Mouse (Mus musculus) c-Kit-negative CD71-positive TER-119-positive erythroid progenitor cells, embryonic 14.5 days (primary cell): Measurements from ENCODE around the gene Ikzf2.

ENCODE experiments used
- DNase-seq: peaks from one replicate; pipeline ENCODE4 v3.0.0-alpha.2; 2013; ENCODE audit warnings: low read depth, low spot score

The Ikzf2 gene

DNA sequence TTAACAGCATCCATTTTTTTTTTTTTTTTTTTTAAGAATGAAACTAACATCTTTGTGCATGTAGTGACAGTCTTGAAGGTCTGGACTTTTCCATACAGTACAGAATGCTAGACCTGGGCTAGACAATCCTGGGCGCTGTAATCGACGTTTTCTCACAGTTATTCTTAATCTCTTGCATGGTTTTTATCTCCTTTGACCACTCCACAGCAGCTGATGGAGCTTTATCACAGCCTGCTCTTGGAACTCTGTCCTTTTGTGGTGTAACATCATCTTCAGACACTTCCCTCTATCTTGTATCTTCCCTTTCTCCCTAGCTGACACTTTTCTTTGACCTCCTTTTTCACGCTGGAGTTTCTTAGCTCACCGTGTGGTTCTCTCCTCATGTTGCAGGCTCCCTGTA lies 170.9 kb downstream of the Ikzf2 start:
- DNase-seq, result no peak

DNA sequence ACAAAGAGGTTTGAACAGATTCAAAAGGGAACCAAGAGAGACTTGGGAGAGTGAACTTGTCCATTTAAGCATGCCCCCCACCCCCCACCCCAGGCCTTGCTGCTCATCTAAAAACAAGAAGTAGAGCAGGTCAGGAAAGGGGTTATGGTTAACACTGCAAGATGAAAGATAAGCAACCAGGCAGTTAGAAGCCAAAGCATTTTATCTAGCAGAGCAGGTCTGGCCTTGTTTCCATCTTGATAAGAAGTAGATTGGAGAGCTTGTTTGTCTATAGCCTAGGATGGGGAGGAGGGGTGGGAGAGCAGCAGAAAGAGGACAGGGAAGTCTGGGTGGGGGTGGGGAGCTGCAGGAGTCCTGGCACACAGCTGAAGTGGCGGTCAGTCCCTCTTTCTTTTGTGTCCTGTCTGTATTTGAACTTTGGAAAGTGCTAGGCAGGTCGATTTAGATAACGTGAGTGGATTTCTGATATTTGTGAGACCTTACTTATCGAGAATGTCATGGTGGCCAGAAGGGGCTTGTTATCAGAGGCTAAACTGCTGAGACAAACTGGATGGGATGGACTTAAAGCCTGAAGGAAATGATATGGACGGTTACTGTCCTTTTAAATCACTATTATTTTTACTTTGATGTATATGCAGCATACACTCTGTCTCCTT lies 173.3 kb downstream of the Ikzf2 start:
- no peak for DNase-seq

DNA sequence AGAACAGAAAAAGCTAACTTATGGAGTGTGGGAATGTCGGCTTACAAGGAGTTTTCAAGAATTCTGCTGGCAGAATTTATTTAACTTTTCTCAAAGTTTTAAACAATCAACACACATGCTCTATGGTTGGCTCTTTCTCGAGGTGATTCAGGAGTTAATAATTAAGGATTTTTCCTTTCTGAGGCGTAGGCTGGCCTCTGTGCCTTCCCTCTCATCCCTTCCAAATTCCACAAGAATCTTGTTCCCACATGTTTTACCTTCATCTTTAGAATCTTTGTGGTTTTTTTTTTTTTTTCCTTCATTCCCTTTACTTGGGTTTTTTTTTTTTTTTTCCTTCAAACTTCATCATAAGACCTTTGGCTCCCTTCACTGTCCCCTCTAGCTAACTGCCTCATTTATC lies 178.8 kb downstream of the Ikzf2 start:
- no peak for DNase-seq

DNA sequence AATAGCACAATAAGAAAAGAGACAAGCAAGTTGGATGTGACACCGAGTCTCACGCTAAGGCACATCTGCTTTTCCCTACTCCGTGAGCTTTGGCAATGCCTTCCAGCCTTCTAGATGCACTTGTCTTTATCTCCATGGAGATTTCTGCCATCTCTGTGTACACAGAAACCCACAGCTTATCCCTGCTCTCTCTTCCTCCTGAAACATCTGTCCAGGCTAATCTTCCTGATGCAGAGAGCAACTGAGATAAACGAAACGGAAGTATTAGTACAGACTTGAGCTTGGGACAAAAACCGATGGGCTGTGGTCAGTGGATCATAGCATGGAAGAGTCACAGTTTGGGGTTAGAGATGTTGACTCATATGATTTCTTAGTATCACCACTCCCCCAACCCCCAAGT lies 179.5 kb downstream of the Ikzf2 start:
- no peak for DNase-seq

DNA sequence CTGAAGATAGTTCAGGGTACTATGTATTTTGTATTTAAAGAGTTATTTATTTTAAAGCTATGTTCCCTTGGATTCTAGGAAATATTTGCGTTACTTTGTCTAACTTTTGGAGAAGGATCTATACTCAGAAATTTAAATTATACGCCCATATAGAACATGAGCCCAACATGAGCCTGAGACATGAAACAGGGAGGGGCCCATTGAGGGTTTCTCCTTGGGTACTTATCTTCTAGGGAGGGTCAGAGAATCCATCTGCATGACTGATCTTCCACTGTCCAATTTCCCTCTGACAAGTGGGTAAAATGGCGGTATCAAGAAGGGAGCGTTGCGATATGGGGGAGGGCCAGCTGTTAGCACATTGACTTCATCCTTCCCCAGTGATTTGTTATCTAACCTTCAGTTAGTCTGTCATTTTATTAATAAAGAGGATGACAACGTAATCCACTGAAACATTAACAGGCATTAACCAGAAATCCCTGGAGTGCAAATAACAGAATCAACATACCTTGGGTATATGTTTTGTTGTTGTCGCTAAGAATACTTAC lies 180.4 kb downstream of the Ikzf2 start:
- no peak for DNase-seq

DNA sequence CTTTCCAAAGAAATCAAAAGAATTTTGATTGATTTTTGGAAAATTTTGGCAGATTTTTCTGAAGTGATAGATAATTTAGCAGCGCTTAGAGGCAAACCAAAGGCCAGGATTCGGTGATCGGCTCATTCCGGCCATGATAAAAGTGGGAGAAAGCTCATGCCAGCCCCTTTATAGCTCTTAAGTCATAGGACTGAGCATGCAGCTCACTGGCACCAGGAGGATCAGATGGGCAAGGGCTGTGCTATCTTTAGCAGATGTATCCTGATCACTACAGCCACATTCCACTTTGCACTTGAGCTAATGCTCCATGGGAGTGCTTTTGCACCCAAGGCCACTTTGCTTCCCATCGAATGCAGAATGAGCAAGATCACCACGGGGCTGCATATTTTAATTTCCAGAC lies 181.0 kb downstream of the Ikzf2 start:
- DNase-seq, result no peak

DNA sequence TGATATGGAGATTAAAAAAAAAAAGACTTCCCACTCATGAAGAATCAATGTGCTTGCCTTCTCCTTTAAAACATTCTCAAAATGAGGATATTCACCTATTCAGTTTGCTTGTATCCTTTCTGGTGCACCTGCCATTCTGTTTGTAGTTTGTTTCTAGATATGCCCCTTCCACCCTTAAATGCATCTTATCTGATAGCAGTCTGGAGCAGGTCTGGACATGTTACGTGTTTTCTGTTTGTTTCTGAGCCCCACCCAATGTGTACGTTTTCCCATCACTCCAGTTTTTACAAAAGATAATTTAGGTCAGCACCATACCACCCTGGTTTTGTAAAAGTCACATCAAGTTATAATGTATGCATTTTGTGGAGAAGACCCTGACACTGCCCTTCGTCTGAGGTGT lies 186.7 kb downstream of the Ikzf2 start:
- DNase-seq, result no peak

DNA sequence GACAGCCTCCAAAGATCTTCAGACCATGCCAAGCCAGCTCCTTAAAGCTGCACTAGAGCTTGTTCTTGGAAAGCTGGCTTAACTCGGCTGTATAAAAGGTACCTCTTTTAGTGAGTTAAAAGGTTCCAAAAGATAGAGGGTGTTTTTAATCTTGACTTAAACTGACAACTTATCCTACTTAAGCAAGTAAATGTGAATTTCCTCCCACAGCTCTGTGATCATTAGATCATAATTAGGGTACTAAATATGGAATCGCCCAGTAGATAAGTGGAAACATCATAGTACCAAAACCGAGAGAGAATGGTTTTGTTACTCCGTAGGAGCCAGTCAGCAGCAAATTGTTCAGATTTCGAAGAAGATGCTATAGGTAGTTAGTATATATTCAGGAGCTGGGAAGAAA lies 187.4 kb downstream of the Ikzf2 start:
- no peak for DNase-seq

DNA sequence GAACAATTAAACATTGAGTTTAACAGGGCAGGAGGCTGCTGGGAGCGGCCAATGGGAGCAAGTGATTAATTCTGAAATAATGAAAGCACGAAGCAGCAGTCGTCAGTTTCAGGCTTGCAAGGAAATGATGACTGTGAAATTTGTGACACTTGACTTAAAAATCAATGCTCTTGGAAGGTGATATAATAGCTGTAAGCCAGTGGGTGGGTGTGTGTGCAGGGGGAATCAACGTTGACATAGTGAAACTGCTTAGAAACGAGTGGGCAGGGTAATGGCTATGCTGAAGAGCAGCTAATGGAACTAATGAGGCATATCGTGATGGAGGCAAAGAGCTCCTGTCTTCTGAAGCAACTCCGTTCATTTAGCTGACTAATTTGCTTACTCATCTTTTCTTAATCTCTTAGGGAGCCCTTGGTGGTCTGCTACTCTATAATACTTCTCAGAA lies 188.2 kb downstream of the Ikzf2 start:
- DNase-seq, result no peak

DNA sequence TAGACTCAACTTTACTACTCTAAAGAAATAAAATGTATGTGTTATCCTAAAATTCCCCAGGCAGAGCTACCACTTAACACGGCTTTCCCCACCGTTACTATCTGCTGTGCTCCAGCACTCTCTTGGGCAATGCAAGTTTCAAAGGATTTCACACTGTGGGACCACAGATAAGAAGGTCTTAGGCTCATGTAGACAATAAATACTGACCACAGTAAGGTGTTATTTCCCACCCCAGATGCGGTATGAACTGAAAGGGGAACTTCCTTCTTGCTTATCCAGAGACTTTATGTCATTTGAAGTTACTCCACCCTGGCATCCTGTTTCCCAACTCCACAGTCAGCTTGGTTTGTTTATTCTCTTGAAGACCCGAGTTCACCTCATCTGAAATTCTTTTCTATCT lies 191.0 kb downstream of the Ikzf2 start:
- DNase-seq, result no peak

DNA sequence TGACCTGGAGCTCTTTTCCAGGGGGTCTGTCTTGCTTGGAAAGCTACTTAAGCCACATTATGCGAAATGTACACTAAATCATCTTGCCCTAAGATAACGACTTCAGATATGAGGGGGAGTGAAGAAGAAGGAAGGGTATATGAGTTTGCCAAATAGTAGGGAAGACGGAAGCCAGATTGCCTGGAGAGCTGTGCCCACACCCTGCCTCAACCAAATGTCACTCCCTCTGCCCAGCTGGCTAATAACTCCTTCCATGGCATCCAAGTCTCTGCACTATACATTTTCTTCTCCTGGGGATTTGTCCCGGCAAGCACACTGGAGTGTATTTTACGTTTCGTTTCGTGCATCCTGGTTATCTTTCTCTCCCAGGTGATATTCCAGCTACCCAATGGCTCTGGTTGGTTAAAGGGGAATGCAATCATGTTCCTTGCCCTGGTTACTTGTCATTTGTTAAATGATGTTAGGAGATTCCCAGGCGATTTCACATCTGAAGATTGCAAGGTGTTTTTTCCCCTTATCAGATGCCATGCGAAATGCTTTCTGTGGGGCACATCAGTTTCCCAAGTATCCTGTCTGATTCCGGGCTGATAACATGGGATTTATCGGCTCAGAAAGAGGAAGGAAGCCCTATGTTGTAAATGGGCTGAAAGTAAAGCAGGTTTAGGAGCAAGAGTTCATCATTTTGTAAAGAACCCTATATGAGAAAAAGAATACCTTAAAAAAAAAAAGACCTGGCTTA lies 193.6 kb downstream of the Ikzf2 start:
- no peak for DNase-seq

DNA sequence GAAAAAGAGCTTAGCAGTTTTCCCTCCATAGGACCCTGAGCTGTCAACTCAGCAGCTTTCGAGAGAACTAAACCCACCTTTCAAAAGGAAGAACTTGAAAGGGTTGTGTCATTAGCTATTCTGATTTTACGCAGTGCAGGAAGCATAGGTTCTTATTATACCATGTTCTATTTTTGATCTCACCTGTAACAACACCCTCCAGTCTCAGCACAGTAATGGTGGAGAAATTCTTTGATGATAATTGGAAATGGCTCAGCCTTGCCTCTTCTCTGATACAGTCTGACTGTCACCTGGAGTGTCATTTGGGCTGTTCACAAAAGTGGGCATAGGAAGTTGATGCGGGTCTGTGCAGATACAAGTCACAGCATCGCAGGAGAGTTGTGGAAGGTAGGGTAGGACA lies 195.0 kb downstream of the Ikzf2 start:
- DNase-seq, result no peak

DNA sequence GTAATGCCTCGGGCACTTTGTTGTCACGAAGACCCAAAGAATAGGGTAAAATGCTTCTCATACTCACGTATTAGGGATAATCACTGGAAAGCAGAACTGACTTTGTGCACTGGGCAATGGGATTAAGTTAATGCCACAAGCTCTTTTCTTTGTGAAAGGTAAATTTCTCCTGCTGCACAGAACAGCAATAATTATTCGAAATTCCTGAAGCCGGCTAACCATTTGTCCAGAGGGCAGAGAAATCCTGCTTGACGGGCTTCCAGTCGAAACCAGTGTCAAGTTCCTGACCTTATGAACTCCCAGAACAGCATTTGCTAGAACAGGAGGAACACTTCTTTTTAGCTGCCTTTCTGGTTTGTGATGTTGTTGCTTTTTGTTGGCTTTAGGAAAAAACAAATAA lies 198.0 kb downstream of the Ikzf2 start:
- no peak for DNase-seq

DNA sequence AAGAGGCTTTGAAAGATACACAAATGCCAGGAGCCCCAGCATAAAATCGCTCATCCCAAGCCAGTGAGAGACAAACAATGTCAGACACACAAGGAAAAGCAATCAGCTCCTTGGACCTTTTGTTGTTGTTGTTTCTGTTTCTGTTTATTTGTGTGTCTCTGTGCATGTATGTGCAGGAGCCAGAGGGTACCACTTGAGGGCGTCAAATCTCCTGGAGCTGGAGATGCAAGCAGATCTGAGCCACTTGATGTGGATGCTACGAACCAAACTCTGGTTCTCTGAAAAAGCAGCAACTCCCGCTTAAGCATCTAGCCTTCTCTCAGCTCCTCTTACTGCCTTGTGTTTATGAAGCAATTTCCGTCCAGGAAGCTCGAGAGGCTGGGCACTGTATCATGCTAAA lies 198.4 kb downstream of the Ikzf2 start:
- no peak for DNase-seq
